Mouse (Mus musculus): ENCODE measurements around the gene Agpat1. TPM values are rescaled to one million over a fixed set of nuclear protein-coding genes. Genes with fewer than 3 reads are reported as not detected.

Agpat1 gene
- polyA plus RNA-seq, 1 experiment from 2014 or later = 42.6 TPM

Other genes with a start within 250 kb of the Agpat1 start
- gene Btnl2, start 249.4 kb upstream of the Agpat1 start, polyA plus RNA-seq (2015; fragmentation: Nextera tagmentation; extraction: Ambion mirVana) = 1.3 and 1.4 TPM in 2 replicates
- 3.5 TPM in 2 replicates for gene Btnl1, start 227.1 kb upstream of the Agpat1 start, polyA plus RNA-seq (2015; fragmentation: Nextera tagmentation; extraction: Ambion mirVana)
- 1.8 TPM in 2 replicates for gene BC051142, start 205.4 kb upstream of the Agpat1 start, polyA plus RNA-seq (2015; fragmentation: Nextera tagmentation; extraction: Ambion mirVana)
- 3.8 and 3.9 TPM in 2 replicates for gene Btnl4, start 126.9 kb upstream of the Agpat1 start, polyA plus RNA-seq (2015; fragmentation: Nextera tagmentation; extraction: Ambion mirVana)
- 2.6 and 3.6 TPM in 2 replicates for gene Btnl6, start 86.9 kb upstream of the Agpat1 start, polyA plus RNA-seq (2015; fragmentation: Nextera tagmentation; extraction: Ambion mirVana)
- 4.7 and 4.9 TPM in 2 replicates for gene Notch4, start 40.0 kb upstream of the Agpat1 start, polyA plus RNA-seq (2015; fragmentation: Nextera tagmentation; extraction: Ambion mirVana)
- 9.3 and 10.4 TPM in 2 replicates for gene Gpsm3, start 14.5 kb upstream of the Agpat1 start, polyA plus RNA-seq (2015; fragmentation: Nextera tagmentation; extraction: Ambion mirVana)
- 6.8 and 8.4 TPM in 2 replicates for gene Pbx2, start 13.0 kb upstream of the Agpat1 start, polyA plus RNA-seq (2015; fragmentation: Nextera tagmentation; extraction: Ambion mirVana)
- gene Ager, start 6.4 kb upstream of the Agpat1 start, polyA plus RNA-seq (2015; fragmentation: Nextera tagmentation; extraction: Ambion mirVana) = 2.7 and 3.0 TPM in 2 replicates
- gene Rnf5, start 572 bp upstream of the Agpat1 start, polyA plus RNA-seq (2015; fragmentation: Nextera tagmentation; extraction: Ambion mirVana) = 129 and 141 TPM in 2 replicates
- gene Egfl8, start 11.7 kb downstream of the Agpat1 start, polyA plus RNA-seq (2015; fragmentation: Nextera tagmentation; extraction: Ambion mirVana) = 3.5 and 4.8 TPM in 2 replicates
- 25.2 and 25.7 TPM in 2 replicates for gene Ppt2, start 24.2 kb downstream of the Agpat1 start, polyA plus RNA-seq (2015; fragmentation: Nextera tagmentation; extraction: Ambion mirVana)
- 0.31 and 0.45 TPM in 2 replicates for gene Prrt1, start 25.3 kb downstream of the Agpat1 start, polyA plus RNA-seq (2015; fragmentation: Nextera tagmentation; extraction: Ambion mirVana)
- gene Fkbpl, start 40.5 kb downstream of the Agpat1 start, polyA plus RNA-seq (2015; fragmentation: Nextera tagmentation; extraction: Ambion mirVana) = 13.1 and 14.4 TPM in 2 replicates
- 73.5 and 78.0 TPM in 2 replicates for gene Atf6b, start 42.9 kb downstream of the Agpat1 start, polyA plus RNA-seq (2015; fragmentation: Nextera tagmentation; extraction: Ambion mirVana)
- 1.3 and 1.8 TPM in 2 replicates for gene Tnxb, start 66.3 kb downstream of the Agpat1 start, polyA plus RNA-seq (2015; fragmentation: Nextera tagmentation; extraction: Ambion mirVana)
- 0.89 and 0.99 TPM in 2 replicates for gene C4b, start 139.6 kb downstream of the Agpat1 start, polyA plus RNA-seq (2015; fragmentation: Nextera tagmentation; extraction: Ambion mirVana)
- gene Cyp21a1, start 200.3 kb downstream of the Agpat1 start, polyA plus RNA-seq (2015; fragmentation: Nextera tagmentation; extraction: Ambion mirVana) = 0.21 and 6.9 TPM in 2 replicates
- gene Stk19, start 232.7 kb downstream of the Agpat1 start, polyA plus RNA-seq (2015; fragmentation: Nextera tagmentation; extraction: Ambion mirVana) = 23.8 and 25.8 TPM in 2 replicates
- gene Dxo, start 232.8 kb downstream of the Agpat1 start, polyA plus RNA-seq (2015; fragmentation: Nextera tagmentation; extraction: Ambion mirVana) = 48.9 and 53.3 TPM in 2 replicates
- 45.0 and 48.1 TPM in 2 replicates for gene Skiv2l, start 245.9 kb downstream of the Agpat1 start, polyA plus RNA-seq (2015; fragmentation: Nextera tagmentation; extraction: Ambion mirVana)
- 89.5 and 96.4 TPM in 2 replicates for gene Nelfe, start 246.1 kb downstream of the Agpat1 start, polyA plus RNA-seq (2015; fragmentation: Nextera tagmentation; extraction: Ambion mirVana)